Mouse (Mus musculus) mesoderm, embryonic 11.5 days (tissue): ENCODE data around the gene Rock2.

ENCODE experiments used
- DNase-seq: peaks from one replicate; pipeline ENCODE4 v3.0.0-alpha.2; 2012; ENCODE audit warnings: low read depth, low spot score

Rock2 gene

DNA sequence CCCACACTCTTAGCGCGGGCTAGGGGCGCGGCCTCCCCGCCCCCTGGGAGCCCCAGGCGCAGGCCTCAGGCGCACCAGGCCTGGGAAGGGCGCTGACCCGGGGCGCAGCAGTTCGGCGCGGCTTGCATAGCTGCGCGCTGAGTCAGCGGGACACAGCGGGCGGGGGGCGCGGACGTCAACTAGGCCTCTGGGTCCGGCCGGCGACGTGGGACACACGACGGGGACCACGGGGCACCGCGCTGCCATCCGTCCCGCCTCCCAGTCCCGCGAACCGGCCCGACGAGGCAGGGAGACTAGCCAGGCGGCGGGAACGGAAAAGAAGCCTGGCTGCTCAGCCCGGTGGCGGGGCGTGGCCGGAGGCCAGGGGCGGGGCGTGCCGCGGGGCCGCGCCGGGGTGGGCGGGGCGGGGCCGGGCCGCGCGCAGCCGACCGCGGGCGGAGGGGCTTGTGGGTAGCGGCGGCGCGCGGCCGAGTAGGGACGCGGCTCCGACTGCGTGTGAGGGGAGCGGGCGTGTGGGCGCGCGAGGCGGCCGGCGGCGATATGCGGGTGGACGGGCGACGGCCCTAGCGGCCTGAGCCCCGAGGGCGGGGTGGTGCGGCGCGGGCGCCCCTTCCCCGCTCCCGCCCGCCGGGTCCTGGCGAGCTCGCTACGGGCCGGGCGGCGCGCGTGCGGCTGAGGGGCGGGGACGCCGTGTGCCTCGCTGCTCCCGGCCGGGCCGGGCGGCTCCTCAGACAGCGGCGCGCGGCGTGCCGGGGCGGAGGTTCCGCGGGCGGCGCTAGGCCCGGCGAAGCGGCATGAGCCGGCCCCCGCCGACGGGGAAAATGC, at the start of gene Rock2:
Gene Rock2, plus strand, starts transcription at position 500 of the 825 bp plus-strand sequence.
- peak; percentile 86 for DNase-seq

DNA sequence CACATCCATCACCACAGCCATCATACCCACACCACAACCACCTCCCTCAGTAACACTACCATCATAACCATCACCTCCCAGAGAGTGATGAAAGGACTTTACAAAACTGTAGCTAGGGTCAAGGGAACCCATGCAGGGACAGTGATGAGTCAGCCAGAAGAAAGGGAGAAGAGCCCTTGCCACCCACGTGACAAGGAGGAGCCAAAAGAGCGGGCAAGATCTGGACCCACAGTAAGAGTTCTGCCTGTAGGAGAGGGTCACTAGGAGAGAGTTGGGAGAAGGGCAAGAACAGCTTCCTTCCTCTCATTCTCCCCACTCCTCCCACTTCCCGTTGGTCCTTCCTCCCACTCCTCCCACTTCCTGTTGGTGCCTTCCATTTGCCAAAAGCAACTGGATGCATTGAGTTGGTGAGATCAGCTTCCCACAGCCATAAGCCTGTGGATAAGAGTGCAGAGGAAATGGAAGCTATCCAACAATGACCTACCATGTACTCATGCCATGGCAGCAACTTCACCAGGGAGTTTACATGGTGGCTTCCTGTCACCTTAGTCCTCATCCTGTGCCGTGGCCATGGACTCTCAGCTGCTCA, 47.4 kb upstream of the Rock2 start:
- no peak for DNase-seq

DNA sequence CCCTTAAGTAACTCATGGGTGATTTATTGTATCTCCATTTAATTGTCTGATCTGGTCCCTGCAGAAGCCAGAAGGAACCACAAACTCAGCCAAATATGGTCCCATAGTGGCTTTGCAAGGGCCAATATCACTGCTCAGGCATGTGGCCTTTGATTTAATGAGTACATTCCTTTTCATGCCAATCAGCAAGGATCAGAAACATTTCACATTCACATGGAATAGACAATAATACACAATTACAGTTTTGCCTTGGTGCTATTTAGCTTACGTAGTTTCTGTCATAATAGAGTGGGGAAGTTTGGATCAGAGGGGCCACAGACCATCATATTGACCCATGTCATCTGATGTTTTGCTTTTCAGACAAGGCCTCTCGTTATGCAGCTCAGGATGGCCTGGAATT, 46.2 kb upstream of the Rock2 start:
- no peak for DNase-seq

DNA sequence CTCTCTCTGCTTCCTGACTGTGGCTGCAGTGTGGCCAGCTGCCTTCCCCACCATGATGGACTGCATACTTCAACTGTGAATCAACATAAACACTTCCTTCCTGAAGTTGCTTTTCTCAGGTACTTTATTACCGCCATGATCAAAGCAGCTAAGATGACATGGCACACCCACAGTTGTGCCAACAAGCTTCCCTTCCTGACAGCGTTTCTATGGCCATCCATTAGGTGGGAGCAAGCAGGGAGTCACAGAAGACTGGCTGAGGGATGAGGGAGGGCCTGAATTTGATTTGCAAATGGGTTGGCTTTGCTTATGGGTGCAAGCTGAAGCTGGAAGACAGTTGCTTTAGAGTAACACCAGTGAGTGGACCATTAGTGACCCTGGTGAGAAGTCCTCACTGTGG, 44.9 kb upstream of the Rock2 start:
- DNase-seq = no peak

DNA sequence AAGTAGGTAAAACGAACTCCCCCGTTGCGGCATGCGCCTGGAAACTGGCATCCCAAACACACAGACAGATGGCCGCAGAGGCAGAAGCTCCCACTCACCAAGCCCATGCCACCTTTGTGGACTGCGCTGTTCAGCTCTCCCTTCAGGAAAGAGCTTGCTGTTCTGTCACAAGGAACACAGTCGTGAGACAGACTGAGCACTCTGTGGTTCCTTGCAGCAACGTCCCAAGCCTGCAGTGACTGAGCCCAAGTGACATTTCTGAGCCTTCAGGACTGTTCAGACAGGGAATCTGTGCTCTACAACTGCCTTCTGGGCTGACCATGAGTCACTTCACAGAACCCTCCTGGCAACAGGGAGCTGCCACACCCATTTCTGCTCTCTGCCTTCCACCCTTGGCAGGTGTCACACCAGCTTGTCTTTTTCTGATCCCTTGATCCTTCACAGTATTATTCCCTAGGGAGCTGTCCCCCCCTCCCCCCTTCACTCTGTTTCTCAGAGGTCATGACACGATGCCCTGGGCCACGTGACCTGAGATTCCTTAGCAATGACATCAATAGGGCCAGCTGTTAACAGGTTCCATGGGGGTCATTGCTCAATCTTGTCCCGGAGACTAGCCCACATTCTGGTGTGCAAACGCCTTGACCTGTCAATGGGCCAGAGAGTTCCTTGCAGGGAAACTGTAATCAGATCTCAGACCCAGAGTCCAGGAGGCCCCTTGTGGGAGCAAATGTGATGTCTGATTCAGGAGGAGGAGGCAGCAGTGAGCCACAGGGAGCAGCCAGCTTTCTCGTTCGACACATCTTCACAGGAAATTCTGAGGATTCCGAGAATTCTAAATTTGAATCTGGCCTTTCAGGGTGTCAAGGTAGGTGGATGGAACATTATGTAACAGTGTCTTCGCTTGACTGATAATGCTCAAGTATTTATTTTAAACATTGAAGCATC, 44.0 kb upstream of the Rock2 start:
- peak; percentile 78 for DNase-seq

DNA sequence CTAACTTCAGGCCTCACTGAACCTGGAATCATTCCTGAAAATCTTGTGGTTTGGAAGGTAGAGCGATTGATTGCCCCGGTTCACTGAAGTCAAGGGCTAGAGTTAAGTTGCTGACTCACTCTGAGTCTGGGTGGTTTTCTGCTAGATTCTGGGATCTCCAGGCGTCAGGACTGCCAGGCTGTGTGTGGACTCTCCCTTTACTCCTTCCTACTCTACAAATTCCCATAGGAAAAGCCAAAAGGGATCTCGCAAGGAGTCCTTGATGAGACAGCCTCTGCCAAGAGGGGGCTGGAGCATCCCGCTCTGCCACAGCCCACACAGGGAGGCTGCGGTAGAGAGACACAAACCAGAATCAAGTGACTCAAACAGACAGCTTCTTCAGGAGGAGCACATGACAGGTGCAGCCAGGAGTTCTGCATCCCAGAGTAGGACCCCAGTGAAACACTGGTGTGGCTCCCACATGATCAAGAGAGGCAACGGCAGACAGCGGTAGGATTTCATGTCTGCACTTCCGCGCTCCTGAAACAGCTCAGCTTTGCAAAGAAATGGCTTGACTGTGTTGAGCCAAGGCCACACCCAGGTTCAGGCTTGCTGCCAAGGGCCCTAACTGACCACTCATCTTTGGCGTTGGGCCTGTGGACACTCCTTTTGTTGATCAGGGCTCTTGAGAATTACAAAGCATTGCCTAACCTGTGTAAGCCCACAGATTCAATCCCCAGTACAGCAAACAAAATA, 41.1 kb upstream of the Rock2 start:
- no peak for DNase-seq

DNA sequence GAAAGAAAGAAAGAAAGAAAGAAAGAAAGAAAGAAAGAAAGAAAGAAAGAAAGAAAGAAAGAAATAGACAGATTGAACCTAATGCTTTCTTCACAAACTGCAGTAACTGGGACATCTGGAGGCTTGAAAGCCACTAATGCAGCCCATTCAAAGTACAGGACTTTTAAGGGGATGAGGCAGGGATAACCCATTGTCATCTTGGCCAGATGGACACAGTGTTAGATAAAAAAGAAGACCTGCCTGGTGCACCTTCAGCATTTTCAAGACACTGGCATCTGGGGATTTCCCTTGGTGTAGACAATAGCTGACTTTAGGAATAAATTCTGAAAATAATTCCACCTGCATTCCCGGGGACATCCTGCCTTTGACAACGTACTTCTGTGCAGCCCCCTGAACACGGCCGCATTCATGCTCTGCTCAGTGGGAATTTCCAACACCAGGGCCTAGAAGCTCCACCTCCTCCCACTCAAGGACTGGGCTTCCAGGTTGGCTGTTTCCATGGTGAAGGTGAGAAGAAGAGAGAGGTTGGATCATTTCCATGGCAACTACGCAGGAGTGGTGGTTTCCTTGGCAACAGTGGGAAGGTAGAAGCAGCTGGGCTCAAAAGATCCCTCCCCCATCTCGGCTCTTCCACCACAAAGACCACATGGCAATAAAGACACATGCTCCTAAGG, 38.9 kb upstream of the Rock2 start:
- DNase-seq = peak; percentile 69

DNA sequence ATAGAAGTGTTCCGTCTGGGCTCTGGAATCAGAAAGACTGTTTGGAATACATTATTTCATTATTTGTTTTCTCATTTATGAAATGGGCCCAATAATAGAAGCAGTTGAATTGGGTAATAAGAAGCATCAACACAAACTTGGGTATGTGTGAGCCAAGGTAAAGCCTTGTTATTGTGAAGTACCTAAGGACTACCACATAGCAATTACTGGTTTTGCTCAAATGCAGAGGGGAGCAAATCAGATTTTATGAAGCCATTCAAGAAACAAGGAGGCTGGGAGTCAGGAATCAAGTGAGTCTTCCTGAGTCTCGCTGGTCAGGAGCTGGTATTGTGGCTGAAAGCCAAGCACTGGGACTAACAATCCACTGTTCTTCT, 38.4 kb upstream of the Rock2 start:
- no peak for DNase-seq

DNA sequence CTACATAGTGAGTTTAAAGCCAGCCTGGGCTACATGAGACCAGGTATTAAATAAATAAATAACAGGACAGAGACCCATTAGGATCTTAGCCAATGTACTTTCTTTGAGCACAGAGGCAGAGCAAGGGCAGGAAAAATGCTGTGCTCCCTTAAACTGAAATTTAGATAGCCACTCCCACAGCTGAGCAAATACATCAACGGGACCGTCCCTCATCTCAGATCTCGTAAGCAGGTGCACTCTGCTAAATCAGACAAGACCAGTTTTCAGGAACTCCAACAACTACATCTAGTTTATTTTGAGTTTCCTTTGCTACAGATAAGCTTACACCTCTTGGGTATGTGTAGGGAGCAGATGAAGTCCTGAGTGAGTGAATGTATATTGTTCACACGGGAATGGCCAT, 36.6 kb upstream of the Rock2 start:
- no peak for DNase-seq

DNA sequence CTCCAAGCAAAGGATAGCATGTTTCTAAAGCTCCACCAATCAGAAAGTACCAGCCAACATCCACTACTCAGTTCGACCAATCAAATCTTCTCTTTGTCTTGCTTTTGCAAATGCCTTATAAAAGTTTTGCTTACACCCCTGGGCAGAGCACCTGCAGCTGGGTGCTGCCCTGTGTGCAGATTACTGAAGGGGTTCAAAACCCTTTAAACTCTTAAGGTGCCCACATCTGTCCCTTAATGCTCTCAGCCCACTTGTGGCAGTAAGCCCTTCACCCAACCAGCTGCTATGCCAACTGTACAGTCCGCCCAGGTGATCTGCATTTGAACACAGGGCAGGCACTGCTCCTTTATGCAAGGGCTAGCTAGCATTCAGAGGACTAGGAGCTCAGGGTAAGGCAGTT, 34.9 kb upstream of the Rock2 start:
- no peak for DNase-seq

DNA sequence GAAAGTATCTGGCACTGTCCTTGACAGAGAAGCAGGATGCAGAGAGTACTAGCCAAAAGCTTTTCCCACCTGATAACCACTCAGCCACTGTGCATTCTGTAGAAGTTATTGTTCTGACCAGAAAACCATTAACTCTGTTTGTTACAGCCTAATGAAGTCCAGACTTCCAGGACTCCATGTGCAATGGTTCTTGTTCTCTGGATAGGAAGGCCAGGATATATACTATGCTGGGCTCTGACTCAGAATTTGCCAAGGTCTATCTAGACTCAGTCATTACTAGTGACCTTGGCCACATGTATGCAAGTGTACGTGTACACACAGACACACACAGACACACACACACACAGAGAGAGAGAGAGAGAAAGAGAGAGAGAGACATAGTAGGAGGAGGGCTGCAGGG, 34.2 kb upstream of the Rock2 start:
- no peak for DNase-seq

DNA sequence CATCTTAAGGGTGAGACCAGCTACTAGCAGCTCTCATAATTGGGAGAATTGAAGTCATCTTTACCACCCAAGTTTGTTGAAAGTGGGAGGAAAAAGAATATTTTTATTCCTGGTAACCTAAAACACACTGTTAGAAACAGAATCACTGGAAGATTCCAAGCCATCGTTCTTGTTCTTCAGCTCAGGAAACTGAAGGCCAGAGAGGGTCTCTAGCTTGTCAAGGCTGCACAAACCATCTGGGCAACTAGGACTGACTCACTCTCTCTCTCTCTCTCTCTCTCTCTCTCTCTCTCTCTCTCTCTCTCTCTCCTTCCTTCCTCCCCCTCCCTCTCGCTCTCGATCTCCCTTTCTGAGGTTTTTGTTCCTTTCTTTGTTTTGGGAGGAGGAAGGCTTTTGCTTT, 33.7 kb upstream of the Rock2 start:
- DNase-seq = no peak

DNA sequence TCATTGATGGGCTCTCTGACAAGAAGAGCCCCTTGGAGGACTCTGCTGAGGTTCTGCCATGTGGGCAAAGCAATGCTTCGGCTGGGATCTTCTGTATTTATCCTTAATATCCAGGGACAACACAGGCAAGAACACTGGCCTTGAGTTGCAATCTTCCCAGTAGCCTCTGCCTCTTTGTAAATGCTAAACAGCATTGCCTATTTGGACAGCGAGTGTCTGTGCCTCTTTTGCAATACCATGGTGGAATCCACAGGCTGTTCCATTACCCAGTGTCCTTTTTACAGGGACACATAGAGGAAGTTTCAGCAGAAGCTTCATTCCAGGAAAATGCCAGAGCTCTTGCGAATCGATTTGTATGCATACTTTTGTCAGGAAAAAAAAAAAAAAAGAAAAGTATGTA, 30.2 kb upstream of the Rock2 start:
- DNase-seq = no peak

DNA sequence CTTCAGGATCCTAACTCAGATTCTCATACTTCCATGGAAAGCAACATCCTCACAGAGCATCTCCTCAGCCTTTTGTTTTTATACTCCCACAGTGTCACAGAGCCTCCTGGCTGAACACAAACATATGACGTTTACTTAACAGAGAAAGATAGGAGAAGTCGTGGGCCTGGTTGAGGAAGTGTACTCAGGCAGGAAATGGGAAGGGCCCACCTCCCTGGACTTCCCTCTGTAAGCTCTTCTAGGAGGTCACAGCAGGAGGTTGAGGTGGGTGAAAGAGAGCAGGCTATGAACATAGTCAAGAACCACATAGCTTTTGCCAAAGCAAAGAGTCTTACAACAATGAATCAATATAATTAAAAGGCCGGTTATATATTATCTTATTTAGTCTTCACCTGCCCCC, 28.8 kb upstream of the Rock2 start:
- DNase-seq = no peak

DNA sequence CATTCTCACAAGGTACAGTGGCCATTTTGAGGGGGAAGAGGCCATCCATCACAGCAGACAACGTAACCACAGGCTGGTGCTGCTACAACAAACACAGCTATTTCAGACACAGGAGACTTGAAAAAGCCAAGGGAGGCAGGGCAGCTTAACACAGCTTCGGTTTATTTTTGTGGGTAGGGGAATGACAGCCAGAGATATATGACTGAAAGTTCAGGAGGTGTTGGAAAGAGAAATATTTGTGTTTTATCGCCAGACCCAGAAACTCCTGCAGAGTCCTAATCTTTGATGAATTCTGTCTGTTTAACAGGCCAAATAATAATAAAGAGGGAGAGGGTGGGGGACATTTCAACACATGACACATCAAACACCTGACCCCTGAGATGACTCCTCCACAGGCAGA, 28.2 kb upstream of the Rock2 start:
- DNase-seq = peak; percentile 75

DNA sequence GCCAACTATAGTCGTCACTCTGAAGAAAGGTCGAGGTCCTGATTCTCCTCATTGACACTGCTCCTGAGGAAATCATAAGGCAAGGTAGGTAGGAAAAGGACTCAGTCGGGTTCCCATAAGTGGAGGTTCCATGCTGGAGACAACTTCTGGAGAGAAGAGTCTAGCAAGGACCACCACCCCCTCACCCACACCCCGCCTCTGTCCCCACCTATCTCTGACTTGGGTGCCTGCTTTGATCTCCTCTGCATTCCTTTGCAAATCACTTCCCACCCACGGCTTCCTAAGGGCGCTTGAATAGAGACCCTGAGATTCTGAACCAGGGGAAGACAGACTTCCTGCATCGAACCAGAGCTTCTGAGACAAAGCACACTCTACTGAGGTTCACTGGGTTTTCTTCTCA, 27.4 kb upstream of the Rock2 start:
- no peak for DNase-seq

DNA sequence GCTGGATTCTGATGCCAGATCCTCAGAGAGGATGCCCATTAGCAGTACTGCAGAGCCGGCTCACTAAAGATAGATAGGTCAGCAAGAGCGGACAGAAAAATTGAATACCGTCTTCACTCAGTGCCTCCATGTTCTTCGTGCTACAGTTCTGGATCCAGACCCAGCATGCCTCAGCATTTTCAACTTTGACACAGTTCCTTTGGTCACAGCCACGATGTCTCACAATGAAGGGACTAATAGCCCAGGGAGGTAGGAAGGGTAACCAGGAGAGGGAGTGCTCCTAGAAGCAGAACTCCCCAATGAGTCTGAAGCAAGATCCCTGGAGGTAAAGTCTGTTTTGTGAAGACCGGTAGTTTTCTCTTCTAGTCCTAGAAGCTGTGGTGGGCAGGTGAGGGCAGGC, 26.1 kb upstream of the Rock2 start:
- no peak for DNase-seq

DNA sequence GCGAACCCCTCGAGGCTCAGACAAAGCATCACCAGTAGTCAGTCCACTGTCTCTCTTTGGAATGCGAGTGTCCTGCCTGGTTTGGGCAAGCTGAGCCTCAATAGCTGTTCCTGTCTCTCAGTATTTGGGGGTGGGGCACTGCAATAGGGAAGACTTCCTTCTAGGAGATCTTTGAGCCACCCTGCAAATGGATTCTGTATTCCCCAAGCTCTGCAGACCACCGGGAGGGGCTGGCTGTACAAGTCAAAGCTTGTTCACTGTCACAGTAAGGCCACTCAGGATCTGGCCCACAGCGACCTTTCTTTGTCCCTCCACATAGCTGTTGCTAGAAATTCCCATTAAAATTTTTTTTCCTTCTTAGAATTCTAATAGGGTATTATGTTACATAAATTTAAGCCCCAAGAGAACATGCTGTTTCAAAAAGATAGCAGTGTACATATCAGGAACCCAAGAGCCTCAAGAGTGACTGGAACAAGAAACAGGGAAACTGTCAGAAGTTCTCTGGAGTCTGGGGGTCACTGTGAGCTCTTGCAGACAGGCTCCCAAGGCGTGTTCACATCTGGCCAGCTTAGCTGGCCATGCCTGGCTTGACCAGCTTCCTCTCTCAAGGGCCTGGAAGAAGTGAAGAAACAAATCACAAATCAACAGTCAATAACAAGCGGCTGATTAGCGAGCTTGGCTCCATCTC, 25.5 kb upstream of the Rock2 start:
- DNase-seq = no peak

DNA sequence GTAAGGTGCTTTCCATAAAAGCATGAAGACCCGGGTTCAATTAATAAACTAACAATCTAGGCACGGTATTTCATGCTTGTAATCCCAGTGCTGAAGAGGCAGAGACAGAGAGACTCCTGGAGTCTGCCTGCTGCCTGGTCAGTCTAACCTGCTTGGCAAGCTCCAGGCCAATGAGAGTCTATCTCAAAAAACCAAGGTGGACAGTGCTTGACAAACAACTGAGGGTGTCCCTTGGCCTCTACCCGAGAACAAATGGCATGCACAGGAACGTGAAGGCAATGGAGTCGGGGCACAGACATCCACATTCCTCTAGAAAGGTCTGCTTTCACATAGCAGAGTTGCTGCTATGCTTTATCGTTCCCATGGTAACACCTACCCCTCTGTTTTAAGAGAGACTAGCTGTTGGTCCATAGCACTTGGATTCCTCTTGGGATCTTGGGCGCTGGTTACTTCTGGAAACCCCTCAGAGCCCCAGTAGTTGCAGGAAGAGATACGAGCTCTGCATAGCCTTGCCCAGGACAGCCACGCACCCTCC, 24.8 kb upstream of the Rock2 start:
- no peak for DNase-seq

DNA sequence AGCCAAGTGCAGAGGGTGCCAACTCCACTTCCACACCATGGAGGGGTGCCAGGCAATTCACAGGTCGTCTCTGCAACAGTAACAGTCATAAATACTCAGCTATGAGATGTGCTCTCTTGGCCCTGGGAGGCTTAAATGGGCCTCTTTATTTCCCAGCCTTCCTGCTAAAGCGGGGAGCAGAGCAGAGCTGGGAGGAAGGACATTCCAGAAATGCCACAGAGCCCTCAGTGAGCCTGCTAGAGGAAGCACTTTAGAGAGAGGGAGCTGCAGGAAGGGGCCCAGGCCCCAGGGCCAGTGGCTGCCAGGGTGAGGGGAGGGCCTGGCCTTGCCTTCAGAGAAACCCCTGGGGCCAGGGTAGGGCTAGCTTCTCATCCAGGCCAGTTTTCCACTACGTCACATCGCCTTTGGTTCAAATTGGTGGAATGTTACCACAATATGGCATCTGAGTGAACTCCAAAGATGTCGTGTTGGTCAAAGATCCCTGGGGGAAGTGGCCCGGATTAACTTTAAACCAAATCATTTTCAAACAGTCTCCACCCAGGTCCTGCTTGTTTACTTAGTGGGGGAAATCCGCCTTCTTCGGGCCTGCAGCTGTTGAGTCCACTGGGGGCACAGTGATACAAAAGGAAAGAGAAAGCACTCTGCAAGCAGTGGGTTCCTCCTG, 24.2 kb upstream of the Rock2 start:
- DNase-seq = peak; percentile 73
